Mouse (Mus musculus) urinary bladder, postnatal 36 days (tissue): Measurements from ENCODE around the gene Extl1.
"Not testable (repeated sequence)": the region's sequence is repeated elsewhere in the genome, so short reads cannot be mapped to it uniquely, and the experiment has no call there.

ENCODE experiments used
- DNase-seq, 2 experiments: peaks; one replicate each; pipeline ENCODE4 v3.0.0; 2022; ENCODE audit warnings: low spot score in 2 of 2, mixed read lengths in 1 of 2

The Extl1 gene

DNA sequence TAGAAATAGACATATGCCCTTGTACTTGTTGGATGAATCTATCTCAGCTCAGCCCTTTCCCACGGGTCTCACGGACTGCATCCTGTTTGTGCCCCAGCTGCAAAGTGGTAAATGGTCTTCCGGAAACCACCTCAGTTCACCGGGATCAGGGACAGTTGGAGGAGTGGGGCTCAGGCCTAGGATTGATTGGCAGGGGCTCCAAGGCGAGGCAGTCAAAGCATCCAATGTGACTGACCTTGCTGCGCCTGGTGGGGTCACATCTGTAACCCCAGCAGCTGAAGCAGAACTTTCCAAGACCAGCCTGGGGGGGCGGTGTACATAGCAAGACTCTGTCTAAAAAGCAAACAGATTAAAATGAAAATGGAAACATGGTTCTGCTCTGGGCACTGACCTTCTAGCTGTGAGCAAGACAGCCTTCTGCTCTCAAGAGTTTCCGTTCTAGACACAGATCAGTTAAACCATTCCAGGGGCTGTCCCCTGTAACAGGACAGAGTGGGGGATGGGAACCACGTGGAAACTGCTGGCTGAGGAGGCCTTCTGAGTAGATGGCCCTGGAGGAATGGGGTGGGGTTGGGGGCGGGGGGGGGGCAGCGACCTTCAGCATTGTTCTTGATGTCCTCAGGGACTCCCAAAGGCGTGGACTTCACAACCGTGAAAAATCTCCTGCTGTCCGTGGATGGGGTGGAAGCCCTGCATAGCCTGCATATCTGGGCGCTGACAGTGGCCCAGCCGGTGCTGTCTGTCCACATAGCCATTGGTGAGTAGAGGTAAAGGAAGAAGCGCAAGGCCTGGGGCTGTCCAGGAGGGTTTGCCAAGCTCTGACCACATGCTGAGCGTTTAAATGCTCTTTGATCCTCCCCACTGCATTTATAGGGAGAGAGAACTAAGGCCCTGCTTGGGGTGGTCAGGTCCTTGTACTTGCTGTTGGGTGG, 32.1 kb downstream of the Extl1 start:
- no peak for DNase-seq

DNA sequence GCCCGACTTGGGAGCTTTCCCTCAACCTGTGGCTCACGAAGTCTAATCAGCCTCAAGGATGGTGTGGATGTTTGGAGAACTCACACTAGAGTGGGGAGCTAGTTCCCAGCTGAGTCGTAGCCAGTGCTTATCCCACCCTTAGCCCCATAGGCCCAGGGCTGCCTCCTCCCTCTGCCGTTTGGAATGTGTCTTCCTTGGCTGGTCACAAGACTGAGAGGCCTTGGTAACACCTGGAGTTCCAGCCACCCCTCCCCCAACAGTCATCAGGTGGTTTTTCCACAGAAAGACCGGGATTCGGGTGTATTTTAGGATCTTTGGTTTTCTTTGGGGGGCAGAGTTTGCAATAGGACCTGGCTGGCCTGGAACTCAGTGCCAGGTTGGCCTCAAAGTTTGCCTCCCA, 33.0 kb downstream of the Extl1 start:
- no peak for DNase-seq

DNA sequence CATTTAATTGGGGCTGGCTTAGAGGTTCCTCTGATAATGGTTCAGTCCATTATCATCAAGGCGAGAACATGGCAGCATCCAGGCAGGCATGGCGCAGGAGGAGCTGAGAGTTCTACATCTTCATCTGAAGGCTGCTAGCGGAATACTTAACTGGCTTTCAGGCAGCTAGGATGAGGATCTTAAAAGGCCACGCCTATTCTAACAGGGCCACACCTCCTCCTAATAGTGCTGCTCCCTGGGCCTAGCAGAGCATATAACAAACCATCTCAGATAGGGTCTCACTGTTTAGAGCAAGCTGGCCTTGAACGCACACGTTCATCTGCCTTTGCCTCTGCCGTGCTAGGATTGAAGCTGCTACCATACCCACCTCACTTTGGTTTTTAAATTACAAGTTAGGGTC, 33.8 kb downstream of the Extl1 start:
- DNase-seq: no peak

DNA sequence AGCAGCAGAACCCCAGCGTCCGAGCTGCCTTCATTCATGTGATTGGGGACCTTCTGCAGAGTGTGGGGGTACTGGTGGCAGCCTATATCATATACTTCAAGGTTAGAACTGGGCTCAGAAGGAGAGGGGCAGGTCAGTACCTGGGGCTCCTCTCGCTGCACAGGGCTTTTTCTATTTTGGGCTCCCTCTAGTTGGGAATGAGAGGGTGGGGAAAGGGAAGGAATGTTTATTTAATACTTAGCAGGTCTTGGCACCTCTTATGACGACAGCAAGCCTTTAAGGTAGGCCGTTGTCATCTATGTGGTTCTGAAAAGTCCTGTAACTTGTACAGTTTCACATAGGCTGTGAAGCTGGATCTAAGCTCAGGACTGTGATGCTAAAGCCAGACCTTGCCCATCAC, 35.1 kb downstream of the Extl1 start:
- no peak for DNase-seq

DNA sequence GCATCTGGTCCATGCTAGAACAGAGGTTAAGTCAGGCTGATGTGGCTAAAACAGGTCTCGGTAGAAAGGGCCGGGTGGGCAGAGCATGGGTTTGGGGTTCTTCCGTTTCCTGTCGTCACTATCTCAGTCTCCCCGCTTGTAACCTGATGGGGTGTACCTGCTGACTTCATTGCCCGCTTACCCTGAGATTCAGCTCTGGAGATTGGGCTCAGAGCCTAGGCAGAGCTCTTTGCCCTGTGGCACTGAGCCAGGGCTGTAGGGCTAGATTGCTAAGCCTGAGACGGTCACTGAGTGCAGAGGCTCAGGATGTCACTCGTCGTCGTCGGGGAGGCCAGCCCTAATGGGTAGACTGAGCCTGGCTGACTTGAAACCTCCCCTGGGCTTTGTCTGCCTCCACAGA, 35.6 kb downstream of the Extl1 start:
- DNase-seq: no peak

DNA sequence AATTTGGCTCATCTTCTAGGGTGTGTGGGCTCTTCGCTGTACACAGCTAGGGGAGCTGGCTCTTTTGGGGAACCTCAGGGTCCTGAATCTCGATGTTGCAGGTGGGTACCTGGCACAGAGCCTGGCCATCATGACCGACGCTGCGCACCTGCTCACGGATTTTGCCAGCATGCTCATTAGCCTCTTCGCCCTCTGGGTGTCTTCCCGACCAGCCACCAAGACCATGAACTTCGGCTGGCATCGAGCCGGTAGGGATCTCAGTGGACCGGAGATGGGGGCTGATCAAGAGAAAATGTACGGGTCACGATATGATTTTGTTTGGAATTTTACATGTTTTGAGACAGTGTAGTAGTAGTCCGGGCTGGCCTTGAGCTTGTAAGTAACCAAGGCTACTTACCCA, 37.8 kb downstream of the Extl1 start:
- no peak for DNase-seq

DNA sequence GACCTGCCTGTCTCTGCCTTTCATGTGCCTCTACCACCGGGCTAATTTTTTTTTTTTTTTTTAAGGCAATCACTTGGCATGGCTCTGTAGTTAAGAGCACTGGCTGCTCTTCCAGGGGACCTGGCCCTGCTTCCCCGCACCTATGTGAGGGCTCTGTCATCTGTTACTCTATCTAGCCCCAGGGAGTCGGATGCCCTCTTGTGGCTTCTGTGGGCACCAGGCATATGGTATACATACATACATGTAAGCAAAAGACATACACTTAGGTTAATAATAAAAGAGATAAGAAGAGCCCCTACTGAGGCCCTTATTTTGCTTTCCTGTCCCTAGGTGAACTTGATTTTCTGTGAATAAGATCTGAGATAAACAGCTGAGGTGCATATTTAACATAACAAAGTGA, 39.0 kb downstream of the Extl1 start:
- DNase-seq: no peak

DNA sequence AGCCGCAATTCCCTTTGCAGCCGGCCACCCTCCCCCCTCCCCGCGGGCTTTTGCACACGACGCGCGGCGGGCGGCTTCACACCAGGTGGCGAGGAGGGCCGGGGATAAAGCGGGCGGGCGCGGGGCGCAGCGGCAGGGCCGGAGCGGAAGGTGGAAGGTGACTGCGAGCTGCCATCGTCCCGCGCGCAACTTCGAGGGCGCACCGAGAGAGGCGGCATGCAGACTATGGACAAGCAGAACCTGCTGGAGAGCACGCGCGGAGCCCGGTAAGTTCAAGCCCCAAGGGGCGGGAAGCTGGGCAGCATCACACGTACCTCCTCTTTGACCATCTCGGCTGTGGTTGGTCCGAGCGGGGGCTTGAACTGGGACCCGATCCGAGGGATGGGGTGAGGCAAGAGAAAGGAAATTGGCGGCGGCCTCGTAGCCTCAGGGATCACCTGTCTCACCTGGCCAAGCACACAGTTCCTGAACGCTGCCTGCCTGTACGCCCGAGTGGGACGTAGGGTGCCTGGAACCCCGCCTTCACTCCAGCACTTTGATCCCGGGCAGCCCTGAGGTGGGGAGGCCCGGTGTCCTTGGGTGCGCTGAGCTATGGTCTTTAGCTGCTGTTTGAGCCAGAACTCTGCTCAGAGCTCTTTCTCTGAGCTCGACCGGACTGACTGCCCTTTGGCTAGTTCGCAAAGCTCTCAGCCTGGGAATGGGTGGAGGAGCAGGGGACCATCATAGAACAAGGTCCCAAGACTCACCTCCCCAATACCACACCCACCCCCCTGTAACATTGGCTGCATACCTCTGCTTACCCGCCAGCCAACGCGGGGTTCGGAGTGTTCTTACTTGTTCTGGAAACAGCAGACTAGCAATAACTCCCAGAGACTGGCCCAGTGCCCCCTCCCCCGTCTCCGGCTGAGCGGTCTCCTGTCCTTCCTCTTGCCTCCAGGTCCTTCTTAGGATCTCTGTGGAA, 40.3 kb downstream of the Extl1 start, which contains the start of gene Slc30a2:
Gene Slc30a2, plus strand, starts transcription at position 111 of the 961 bp plus-strand sequence.
- DNase-seq: no peak

DNA sequence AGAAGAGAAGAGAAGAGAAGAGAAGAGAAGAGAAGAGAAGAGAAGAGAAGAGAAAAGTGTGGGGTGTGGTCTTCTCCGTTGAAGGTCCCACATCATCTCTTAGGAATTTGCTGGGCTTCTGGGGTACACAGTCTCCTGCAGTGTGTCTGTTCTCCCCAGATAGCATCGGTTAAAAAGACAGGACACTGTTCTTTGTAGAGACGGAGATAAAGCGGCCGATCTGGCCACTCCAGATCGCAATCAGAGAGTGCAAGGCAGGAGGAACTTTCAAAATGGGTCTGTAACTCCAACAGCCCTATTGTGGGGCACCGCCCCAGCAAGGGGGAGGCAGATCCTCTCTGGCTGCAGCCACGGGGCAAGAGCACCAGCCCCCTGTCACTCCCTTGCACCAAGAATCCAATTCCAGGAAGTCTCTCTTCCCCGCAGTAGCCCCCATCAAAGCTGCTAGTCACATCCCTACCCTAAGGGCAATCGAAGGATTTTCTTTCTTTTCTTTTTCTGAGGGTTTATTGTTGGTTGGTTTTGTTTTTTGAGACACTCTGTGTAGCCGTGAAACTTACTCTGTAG, 41.4 kb downstream of the Extl1 start:
- DNase-seq: no peak

DNA sequence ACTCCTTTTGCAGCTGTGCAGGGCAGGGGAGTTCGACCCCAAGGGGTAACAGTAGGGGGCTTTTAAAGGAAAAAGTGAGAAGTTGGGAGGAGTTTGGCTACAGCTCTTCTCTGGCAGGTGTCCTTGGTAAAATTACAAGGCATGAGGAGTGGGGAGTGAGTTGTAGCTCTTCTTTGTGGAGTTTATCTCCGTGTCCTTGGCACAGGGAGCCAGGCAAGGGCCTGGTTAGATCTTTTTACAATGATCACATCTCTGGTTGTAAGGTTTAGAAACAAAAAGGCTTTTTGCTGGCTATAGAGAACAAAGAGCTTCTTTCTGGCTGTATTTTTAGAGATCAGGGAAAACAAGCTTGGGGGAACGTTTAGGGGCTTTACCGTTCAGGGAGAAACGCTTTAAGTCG, 42.4 kb downstream of the Extl1 start:
- not testable (repeated sequence) for DNase-seq

DNA sequence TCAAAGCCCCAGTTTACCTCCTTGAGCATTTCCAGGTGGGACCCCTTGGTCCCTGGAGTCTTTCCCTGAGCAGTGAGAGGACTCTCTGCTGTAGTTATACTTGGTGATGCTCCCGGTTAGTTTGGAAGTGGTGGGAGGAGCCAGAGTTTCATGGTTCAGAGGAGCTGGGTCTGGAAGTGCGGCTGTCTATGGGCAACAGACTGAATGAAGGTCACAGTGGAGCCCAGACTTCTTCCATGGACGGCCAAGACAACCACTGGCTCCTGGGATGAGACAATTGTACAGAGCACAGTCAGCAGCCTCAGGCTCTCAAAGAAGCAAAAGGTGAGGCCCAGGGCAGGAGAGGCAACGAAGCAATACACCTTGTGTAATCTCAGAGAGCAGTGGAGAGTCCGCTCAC, 53.4 kb downstream of the Extl1 start:
- no peak for DNase-seq

DNA sequence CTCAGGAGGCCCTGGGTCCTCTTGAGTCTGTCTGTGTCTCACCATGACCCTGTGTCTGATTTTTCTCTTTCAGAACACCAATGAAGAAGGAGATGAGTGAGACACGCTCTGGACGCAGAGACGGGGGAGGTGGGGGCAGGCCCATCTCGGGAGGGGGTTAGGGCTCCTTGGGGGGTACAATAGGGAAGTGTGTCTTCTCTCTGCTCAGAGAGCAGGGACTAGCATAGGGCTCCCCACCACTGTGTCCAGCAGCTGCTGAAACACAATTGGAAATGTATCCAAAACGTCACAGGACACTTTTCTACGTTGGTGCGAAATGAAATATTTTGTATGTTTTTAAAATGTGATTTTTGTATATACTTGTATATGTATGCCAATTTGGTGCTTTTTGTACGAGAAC, 54.8 kb downstream of the Extl1 start:
- no peak for DNase-seq

DNA sequence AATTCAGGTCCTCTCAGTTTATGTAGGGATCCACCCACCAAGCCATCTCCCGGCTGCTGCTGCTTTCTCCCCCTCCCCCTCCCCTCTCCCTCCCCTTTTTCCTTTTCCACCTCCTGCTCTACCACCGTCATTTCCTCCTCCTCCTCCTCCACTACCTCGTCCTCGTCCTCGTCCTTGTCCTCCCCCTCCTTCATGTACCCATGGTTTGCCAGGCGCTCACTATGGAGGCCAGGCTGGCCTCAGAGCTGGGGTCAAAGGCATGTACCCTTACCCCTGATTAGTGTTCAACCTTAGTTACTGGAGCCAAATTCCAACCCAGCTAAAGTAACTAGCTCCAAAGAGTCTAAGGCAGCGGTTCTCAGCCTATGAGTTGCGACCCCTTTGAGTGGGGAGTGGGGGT, 55.5 kb downstream of the Extl1 start:
- no peak for DNase-seq

DNA sequence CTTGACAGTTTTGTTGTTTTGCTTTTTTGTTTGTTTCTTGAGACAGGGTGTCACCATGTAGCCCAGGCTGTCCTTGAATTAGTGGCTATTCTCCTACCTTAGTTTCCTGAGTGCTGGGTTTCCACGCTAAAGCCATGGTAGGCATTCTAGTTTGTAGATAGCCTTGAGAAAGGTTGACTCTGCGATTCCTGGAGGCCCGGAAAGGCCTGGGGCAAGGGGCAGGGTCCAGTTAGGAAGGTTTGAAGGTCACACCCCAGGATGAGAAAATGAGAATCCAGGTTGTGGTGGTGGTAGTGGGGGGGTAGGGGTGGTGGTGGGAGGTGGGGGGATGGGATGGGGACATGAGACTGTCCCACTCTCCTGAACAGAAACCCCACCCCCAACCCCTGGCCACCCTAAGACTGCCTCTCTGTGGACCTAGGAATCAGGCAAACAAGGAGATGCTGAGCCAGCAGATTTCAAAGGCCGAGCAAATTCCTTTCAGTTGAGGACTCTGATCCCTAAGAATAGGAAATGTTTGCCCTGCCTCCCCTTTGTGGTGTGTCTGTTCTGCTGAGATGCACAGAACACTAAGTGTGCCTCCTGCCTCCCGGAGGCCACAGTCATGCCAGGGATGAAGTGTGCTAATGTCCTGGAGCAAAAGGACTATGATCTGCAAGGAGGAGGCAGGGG, 56.7 kb downstream of the Extl1 start:
- DNase-seq: no peak

DNA sequence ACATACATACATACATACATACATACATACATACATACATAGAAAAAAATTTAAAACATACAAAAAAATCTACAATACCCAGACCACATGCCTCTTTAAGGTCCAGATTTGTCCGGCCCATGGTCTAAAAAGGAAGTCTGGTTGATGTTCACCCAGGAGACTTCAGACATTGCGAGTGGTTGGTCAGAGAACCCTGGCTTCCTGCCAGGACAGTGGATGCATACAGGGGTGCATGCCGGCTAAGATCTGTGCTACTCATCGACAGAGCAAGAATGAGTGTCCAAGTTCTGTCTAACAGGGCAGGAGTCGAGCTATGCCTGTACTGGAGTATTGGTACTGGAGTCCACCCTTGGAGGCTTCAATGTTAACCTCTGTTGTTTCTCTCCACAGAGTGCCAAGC, 59.0 kb downstream of the Extl1 start:
- DNase-seq: no peak

DNA sequence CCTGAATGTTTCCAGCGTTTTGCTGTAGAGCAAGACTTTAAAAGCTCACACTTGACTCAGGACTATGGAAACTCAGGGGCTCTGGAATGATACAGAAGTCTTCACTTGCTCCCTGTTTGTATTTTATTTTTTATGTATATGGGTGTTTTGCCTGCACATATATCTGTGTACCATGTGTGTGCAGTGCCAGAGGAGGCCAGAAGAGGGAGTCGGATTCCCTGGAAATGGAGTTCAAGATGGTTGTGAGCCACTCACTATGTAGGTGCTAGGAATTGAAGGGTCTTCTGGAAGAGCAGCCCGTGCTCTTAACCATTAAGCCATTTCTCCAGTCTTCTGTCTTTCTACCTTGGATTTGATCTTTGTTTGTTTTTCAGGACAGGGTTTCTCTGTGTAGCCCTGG, 62.1 kb downstream of the Extl1 start:
- no peak for DNase-seq

DNA sequence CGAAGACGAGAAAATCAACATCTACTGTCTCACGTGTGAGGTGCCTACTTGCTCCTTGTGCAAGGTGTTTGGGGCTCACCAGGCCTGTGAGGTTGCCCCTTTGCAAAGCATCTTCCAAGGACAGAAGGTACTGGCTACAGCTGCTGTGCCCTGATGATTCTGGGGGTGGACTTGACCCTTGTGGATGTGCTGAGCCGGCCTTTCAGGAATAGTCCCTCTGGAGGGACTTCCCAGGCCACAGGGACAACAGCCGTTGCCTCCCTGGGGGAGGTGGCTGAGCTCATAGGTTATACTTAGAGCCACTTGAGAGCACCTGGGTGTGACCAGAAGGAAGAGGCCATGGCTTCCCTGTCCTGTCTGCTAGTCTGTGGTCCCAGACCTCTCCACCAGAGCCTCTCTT, 64.0 kb downstream of the Extl1 start:
- DNase-seq: no peak

DNA sequence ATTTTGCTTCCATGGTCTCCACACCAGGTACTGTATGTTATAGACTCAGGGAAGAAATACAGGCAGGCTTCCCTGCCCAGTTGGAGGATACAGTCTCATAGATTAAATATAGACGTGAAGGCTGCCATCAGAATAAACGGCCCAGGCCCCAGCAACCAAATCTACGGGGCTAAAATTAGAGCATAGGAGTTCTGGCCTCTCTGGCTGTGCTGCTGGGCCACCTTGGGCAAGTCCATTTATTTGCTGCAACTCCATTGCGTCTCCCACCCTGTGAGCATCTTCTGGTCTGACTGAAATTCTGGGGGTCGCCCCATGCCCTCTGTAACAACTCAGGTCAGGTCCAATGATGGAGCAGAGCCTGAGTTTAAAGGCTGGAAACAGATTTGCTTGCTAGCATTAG, 64.6 kb downstream of the Extl1 start:
- DNase-seq: no peak

DNA sequence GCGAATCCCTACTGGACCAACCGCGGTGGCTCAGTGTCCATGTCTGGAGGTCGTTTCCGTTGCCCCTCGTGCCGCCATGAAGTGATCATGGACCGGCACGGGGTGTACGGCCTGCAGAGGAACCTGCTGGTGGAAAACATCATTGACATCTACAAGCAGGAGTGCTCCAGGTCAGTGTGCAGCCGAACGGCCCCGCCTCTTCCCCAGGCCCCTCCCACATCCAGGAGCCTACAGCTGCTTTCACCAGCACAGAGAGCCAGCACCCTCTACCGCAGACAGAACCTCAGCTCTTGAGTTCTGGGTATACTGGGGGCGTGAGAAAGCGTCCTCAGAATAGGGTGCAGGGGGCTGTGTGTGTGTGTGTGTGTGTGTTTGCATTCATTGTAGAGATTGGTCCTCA, 67.3 kb downstream of the Extl1 start:
- no peak for DNase-seq

DNA sequence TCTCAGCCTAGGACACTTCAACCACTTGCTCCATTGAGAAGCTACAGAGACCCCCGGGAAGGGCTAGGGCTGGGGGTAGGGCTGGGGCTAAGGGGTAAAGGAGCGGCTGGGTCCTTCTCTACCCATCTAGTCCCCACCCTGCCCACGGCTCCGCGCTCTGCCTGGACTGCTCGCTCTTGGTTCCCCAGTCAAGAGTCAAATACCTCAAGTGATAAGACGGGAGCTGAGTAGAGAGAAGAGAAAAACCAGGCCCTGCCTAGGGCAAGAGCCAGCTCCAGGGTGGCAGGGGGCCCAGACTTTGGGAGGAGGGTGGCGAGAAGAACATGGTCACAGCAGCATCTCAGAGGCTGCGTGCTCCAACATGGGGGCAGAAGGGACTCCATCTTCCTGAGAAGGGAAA, 68.2 kb downstream of the Extl1 start:
- no peak for DNase-seq

DNA sequence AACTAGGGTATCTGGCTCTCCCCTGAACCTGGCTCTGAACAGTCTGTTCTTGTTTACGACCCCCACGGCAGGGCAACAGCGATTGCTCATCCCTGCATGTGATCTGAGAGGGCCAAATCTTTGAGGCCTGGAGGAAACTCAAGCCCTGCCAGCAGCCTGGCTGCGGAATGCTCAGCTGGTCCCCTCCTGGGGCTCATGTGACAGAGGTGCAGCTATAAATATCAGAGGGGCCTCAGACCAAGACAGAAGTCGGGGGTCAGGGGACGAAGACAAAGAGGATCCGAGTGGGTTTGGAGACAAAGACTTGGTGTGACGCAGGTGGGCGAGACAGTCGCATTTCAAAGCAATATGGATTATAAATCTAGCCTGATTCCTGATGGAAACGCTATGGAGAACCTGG, 68.8 kb downstream of the Extl1 start, which contains the start of gene Trim63:
Gene Trim63, plus strand, starts transcription at position 245 of the 400 bp plus-strand sequence.
- no peak for DNase-seq
